Mouse (Mus musculus) liver, postnatal 0 days (tissue): ENCODE measurements around the gene Atp6v0e. TPM values are rescaled to one million over a fixed set of nuclear protein-coding genes. Genes with fewer than 3 reads are reported as not detected.

Experiments used
- ATAC-seq: fragments of 200-750 bp; cut with Nextera tagmentation; 2 replicates; pipeline ENCODE4 v1.8.0; 2017; ENCODE audit warnings: mild to moderate bottlenecking, moderate library complexity
- DNase-seq: peaks from one replicate; pipeline ENCODE4 v3.0.0-alpha.2; 2016
- H3K27ac ChIP-seq: fragments of 300-500 bp; sonication (generic); 2 replicates; pipeline ENCODE4 v1.5.1; 2014; ENCODE audit warnings: antibody characterized with exemption, moderate library complexity, mild to moderate bottlenecking, low read depth
- H3K27me3 ChIP-seq: fragments of 300-500 bp; sonication (generic); 2 replicates; pipeline ENCODE4 v1.6.1; 2014; ENCODE audit warnings: low read length, control low read depth, mixed read lengths; ENCODE audit not compliant: insufficient read depth
- H3K36me3 ChIP-seq: fragments of 300-500 bp; sonication (generic); replicated peaks from 2 replicates; pipeline ENCODE4 v1.6.1; 2014; ENCODE audit warnings: mild to moderate bottlenecking, control low read depth, low read length, moderate library complexity, mixed read lengths; ENCODE audit not compliant: insufficient read depth
- H3K4me1 ChIP-seq: fragments of 300-500 bp; sonication (generic); 2 replicates; pipeline ENCODE4 v1.6.1; 2014; ENCODE audit warnings: antibody characterized with exemption, mild to moderate bottlenecking, control low read depth; ENCODE audit not compliant: insufficient read depth
- H3K4me2 ChIP-seq: fragments of 300-500 bp; sonication (generic); 2 replicates; pipeline ENCODE4 v1.6.1; 2014; ENCODE audit warnings: low read depth, mild to moderate bottlenecking, low read length, moderate library complexity, mixed read lengths
- H3K4me3 ChIP-seq: fragments of 300-500 bp; sonication (generic); 2 replicates; pipeline ENCODE4 v1.5.1; 2014; ENCODE audit warnings: low read depth, low read length
- H3K9ac ChIP-seq: fragments of 300-500 bp; sonication (generic); replicated peaks from 2 replicates; pipeline ENCODE4 v1.6.1; 2014; ENCODE audit warnings: mild to moderate bottlenecking, moderate library complexity
- H3K9me3 ChIP-seq: fragments of 300-500 bp; sonication (generic); 2 replicates; pipeline ENCODE4 v1.6.1; 2016; ENCODE audit warnings: mild to moderate bottlenecking, control low read depth, low read length, mixed read lengths
- CTCF ChIP-seq: sonication (generic); IDR thresholded peaks from 2 replicates; pipeline ENCODE4 v1.5.1; 2016; ENCODE audit warnings: antibody characterized with exemption, low read depth
- EP300 ChIP-seq: IDR thresholded peaks from 2 replicates; pipeline ENCODE4 v1.6.1; 2016; ENCODE audit warnings: antibody characterized with exemption, low read depth, mild to moderate bottlenecking
- WGBS: fragments of 180-500 bp; shearing (Covaris S2); extraction: QIAGEN DNeasy Blood & Tissue Kit; methylation state at CpG from one replicate; pipeline ENCODE4 v1.1.7; 2014; ENCODE audit not compliant: insufficient replicate concordance; 5-methylcytosine and 5-hydroxymethylcytosine counted together
- polyA plus RNA-seq: library from polyadenylated mRNA; unstranded; fragments of >200 nt; fragmentation: Nextera tagmentation; extraction: Ambion mirVana; gene quantifications from 2 replicates; pipeline ENCODE4 v1.2.1, GENCODE M21; 2015

Gene Atp6v0e
- polyA plus RNA-seq, 1 experiment from 2014 or later: 126 TPM

- DNase-seq (no peak), ATAC-seq (no peak)
- TF ChIP-seq EP300 (no peak), CTCF (no peak)
- H3K9ac ChIP-seq: no peak overlapping the region
- no peak overlapping the region for H3K4me3 ChIP-seq
- H3K4me2 ChIP-seq: no peak overlapping the region
- H3K4me1 ChIP-seq: peaks cover 26% of the 10 kb centered on the region
- no peaks in the 10 kb centered on the region for H3K9me3 ChIP-seq
- no peak overlapping the region for H3K27ac ChIP-seq
- 78% methylated on average over 4 of the region's 4 CpGs for WGBS
- peaks cover 3% of the 10 kb centered on the region for H3K36me3 ChIP-seq
- H3K27me3 ChIP-seq: no peaks in the 10 kb centered on the region
Measured at GRCm38 (mm10) chr17:26703671-26704070, 40.6 kb downstream of the Atp6v0e start.

GRCm38 (mm10) chr17:26705463-26706359 lies 42.7 kb downstream of the Atp6v0e start:
- Histone ChIP-seq H3K4me1 (peaks cover 27% of the 10 kb centered on the region), H3K9me3 (no peaks in the 10 kb centered on the region), H3K9ac (0 out of 2 replicates have a peak overlapping the region, but pooled peaks have one; percentile 16), H3K4me3 (no peak overlapping the region), H3K4me2 (no peak overlapping the region; the same call in 1 of the 2 replicates), H3K27ac (peak overlapping the region; percentile 61), H3K27me3 (no peaks in the 10 kb centered on the region), H3K36me3 (no peaks in the 10 kb centered on the region; the same call in 1 of the 2 replicates)
- DNase-seq (no peak), ATAC-seq (no peak)
- TF ChIP-seq EP300: no peak
- no peak for TF ChIP-seq CTCF
- WGBS: 34% methylated on average over 11 of the region's 11 CpGs

- TF ChIP-seq EP300: no peak
- no peak for TF ChIP-seq CTCF
- ATAC-seq (no peak), DNase-seq (no peak)
- Histone ChIP-seq H3K4me3 (no peak overlapping the region), H3K9ac (no peak overlapping the region), H3K27me3 (no peaks in the 10 kb centered on the region), H3K4me2 (no peak overlapping the region), H3K4me1 (peaks cover 30% of the 10 kb centered on the region), H3K36me3 (no peaks in the 10 kb centered on the region), H3K9me3 (no peaks in the 10 kb centered on the region), H3K27ac (no peak overlapping the region)
- 50% methylated on average over 7 of the region's 7 CpGs for WGBS
Measured at GRCm38 (mm10) chr17:26707066-26707465, 44.0 kb downstream of the Atp6v0e start.

GRCm38 (mm10) chr17:26708499-26708898 lies 45.5 kb downstream of the Atp6v0e start:
- no peaks in the 10 kb centered on the region for H3K36me3 ChIP-seq
- H3K9ac ChIP-seq: no peak overlapping the region
- ATAC-seq: no peak
- no peak for DNase-seq
- no peak overlapping the region for H3K4me3 ChIP-seq
- no peak overlapping the region for H3K27ac ChIP-seq
- H3K4me2 ChIP-seq: no peak overlapping the region
- no peak for TF ChIP-seq CTCF
- no peak for TF ChIP-seq EP300
- no peaks in the 10 kb centered on the region for H3K9me3 ChIP-seq
- H3K4me1 ChIP-seq: peaks cover 21% of the 10 kb centered on the region
- H3K27me3 ChIP-seq: no peaks in the 10 kb centered on the region

- H3K4me1 ChIP-seq: peaks cover 20% of the 10 kb centered on the region
- DNase-seq (no peak), ATAC-seq (no peak)
- H3K27me3 ChIP-seq: no peaks in the 10 kb centered on the region
- TF ChIP-seq CTCF: no peak
- TF ChIP-seq EP300: no peak
- H3K4me3 ChIP-seq: no peak overlapping the region
- 50% methylated on average over 9 of the region's 9 CpGs for WGBS
- H3K27ac ChIP-seq: no peak overlapping the region
- no peaks in the 10 kb centered on the region for H3K36me3 ChIP-seq
- no peak overlapping the region for H3K4me2 ChIP-seq
- H3K9me3 ChIP-seq: no peaks in the 10 kb centered on the region
- no peak overlapping the region for H3K9ac ChIP-seq
Measured at GRCm38 (mm10) chr17:26708993-26709590, 46.1 kb downstream of the Atp6v0e start.

GRCm38 (mm10) chr17:26710049-26710448 lies 47.0 kb downstream of the Atp6v0e start:
- Histone ChIP-seq H3K27me3 (no peaks in the 10 kb centered on the region), H3K9ac (no peak overlapping the region), H3K9me3 (no peaks in the 10 kb centered on the region), H3K4me1 (peaks cover 27% of the 10 kb centered on the region), H3K36me3 (no peaks in the 10 kb centered on the region), H3K4me3 (no peak overlapping the region), H3K27ac (peak overlapping the region; percentile 34; the same call in 1 of the 2 replicates), H3K4me2 (peak overlapping the region; percentile 26; the same call in 1 of the 2 replicates)
- ATAC-seq (peak; percentile 18; the same call in 1 of the 2 replicates), DNase-seq (no peak)
- TF ChIP-seq EP300 (peak; percentile 62), CTCF (no peak)
- WGBS: 48% methylated on average over 6 of the region's 6 CpGs
